Mouse (Mus musculus) frontal cortex, postnatal 25 days (tissue): ENCODE data around the gene Sbsn.

Experiments
- DNase-seq, 2 experiments: peaks; one replicate each; pipeline ENCODE4 v3.0.0; 2022; ENCODE audit warnings: low spot score in 2 of 2

The Sbsn gene

DNA sequence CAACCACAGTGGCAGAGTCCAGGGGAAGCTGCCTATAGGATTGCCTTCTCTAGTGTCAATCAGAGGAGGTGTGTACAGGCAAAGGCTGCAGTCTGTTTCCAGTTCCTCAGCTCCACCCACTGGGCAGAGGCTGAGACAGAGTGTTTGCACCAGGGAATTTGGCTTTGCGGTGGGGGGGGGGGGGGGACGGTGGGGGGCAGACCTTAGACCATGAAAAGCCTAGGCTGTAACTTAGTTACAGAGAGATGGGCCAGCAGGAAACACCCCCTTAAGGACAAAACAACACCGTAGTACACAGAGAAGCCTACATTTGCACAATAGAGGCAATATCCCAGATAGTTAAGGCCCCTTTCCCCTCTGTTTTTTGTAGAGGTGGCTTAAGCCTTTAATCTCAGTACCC, 5.7 kb downstream of the Sbsn start:
- no peak for DNase-seq

DNA sequence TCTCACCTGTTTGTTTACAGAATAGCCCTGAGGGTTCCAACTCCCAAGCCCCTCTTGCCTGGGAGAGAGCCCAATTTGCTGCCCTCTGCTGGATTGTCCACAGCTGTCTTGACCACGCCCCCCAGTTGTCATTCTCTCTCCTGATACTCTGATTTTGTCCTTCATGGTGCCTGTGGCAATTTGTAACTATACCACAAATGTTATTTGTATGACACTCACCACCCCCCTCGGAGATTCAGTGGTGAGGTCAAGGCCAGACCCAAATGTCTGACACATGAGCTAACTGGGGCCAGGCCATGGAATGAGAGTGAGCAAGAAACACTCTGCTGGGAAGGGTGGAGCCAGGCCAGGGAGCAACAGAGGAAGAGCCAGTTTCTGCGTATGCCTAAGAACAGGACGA, 7.6 kb downstream of the Sbsn start:
- no peak for DNase-seq

DNA sequence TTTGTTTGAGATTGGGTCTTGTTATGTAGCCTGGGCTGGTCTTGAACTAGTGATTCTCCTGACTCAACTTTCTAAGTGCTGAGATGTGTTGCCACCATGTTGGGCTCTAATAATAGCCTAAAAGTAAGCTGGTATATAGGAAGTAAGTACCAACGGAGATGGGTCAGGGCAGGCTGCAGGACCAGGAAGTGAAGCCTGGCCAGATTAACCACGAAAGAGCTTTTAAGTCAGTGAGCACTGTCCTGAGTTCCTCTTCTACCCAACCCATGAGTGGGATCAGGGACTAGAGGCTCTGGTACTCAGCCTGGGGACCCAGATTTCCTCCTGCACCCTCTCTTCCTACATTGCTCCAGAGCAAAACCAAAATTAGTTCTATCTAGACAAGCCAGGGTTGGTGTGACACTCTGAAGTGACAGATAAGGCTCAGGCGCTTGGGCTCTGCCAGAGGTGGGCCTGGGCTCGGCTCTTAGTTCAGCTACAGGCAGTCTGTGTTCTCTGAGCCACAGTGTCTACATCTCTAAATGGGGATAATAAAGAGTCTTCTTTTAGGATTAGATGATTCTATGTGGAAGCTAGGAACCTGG, 10.6 kb downstream of the Sbsn start:
- no peak for DNase-seq

DNA sequence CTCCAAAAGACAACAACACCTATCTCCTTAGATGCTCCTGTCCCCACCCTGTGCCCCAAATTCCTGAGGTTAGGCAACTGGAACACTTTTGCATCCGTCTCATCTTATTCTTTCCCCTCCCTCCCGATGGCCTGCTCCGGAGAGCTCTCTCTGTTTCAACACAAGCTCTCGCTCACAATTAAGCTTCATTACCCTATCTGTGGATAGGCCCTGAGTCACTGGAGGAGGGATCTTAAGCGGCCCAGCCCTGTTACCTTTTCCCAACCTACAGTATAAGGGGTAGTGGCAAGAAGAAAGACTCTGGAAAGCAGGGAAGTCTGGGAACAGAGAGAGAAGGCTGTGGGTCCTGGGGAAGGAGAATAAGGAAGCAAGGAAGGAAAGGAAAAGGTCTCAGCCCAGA, 12.2 kb downstream of the Sbsn start, which contains the start of gene Dmkn:
Gene Dmkn (plus strand): TSS at position 301 of the 400 bp plus-strand sequence.
- DNase-seq, result no peak

DNA sequence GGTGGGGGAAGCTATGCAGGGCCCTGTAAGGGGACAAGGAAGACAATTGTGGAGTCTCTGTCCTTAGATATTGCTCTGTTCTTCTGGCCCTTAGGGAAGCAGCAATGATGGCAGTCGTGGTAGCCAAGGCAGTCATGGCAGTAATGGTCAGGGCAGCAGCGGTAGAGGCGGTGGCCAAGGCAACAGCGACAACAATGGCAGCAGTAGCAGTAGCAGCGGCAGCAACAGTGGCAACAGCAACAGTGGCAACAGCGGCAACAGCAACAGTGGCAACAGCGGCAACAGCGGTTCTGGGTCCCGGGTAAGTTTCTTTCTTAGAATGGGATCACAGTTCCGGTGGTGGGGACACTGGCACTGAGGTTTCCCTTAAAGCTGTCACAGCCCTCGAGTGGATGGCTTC, 13.9 kb downstream of the Sbsn start:
- no peak for DNase-seq

DNA sequence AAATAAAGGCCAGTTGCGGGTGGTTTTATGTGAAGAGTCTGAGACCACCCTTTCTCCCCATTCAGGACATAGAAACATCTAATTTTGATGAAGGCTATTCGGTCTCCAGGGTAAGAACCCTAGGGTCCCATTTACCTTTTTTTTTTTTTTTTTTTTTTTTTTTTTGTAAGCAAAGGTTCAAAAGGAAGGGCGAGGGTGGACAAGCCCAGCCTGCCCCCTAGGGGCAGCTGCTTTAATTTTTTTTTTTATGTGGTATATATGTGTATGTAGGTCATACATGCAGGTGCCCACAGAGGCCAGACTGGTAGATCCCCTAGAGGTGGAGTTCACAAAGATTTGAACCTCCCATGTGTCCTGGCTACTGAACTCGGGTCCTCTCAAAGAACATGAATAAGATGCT, 15.1 kb downstream of the Sbsn start:
- DNase-seq, result no peak

DNA sequence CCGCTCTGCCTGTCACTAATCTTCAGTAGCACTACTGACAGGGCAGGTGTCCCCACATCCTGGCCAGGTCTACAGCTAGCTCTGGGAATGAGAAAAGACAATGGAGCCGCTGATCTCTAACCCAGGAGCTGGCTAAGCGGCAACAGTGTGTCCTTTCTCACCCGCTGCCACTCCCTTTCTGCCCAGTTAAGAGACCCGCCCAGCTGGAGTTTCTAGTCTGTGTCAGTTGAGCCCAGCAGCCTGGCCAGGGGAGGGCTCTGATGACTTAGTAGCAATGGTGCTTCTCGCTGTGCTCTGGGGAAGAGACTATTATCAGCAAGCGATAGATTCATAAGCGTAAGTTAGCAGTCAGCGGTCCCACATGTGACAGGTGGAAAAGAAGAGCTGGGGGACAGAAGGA, 18.0 kb downstream of the Sbsn start:
- DNase-seq, result no peak

DNA sequence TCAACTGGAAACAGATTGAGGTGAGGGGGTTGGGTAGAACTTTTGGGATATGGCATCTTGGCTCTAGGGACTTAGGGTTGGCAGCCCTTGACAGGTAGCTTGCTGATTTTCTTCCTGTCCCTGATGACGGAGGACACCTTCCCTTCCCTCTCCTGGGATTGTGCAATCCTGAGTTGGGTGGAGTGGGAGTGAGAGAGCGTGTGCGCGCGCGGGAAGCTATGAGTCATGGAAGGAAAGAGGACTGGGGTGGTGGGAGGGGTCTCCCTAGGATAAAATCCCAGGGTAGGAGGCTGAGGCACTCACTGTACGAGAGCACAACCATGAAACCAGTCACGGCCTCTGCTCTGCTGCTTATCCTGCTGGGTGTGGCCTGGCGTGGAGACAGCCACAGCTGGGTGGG, 24.8 kb downstream of the Sbsn start:
- no peak for DNase-seq

DNA sequence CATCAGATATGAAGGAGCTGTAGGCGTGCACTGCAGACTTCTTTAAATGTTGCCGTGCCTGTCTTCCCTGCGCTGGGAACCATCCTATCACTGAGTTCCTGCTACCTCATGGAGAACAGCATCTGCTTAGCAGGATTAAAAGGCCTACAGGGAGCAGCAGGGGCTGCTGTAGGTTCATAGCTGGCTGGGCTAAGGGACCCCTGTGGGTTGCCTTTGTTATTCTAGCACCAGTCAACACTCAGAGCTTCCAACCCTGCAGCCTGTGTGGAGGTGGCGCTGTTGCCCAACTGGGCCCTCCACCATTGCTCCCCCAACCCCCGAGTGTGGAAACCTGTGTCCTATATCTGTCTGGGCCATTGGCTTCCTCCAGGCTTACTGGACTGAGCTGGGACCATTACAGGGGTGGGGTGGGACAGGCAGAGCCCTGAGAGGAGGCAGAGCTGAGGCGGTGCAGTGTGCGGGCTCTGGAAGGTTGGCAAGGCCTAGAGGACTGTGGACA, 25.9 kb downstream of the Sbsn start:
- no peak for DNase-seq

DNA sequence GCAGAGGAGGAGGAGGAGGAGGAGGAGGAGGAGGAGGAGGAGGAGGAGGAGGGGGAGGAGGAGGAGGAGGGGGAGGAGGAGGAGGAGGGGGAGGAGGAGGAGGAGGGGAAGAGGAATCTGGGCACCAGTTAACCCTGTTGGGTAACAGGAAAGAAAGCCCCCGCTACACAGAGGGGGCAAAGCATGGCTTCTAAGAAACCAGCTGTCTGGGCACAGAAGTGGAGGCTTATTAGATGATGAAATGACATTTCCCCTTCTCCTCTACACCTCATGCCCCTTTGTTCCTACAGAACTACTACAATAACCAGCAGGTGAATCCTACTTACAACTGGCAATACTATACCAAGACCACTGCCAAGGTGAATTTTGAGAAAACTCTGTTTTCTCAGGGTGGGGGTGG, 26.6 kb downstream of the Sbsn start:
- no peak for DNase-seq

DNA sequence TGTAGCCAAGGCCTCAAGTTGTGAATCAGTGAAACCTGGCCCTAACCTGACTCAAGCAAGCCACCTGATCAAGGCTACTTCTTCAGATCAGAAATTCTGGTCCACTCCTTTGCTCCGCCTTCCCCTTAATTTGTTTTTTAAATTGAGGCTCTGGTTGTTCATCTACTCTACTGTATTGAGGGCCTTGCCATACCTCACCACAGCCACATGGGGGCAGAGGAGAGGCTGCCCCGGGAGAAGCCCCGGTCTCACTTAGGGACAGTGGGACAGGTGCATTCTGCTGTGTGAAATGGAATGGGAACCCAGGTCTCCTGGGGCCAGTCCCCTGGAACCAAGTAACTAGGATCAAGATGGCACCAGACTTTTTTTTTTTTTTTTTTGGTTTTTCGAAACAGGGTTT, 30.5 kb downstream of the Sbsn start:
- no peak for DNase-seq

DNA sequence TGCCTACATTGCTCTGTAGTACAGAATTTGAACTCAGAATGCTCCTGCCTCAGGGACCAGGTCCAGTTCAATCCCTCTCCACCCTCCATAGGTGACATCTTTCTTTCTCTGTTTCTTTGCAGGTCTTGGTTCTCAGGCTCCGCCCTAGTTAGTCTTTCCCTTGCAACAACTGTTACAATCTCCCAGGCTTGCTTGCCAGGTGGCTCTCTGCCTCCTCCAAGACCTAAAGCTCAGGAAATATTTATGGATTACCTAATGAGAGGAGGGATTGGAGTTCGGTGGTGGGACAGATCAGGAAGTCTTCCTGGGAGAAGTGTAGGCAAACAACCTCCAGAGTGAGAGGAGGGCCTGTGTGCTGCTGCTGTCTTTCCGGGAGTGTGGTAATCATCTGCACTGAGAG, 31.4 kb downstream of the Sbsn start:
- DNase-seq, result no peak

DNA sequence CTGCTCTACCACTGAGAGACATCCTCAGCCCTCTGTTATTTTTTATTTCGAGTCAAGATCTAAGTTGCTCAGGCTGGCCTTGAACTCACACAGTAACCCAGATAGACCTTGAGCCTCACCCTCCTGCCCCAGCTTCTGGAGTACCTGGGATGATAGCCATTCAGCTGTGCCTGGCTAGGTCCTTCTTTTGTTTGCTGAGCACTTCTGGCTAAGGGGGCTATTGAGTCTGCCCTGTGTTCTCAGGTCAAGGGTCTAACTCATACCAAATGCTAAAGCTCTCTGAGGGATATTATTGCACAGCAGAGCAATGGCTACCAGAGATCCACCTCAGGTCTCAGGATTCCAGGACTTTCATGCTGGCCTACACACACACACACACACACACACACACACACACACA, 33.9 kb downstream of the Sbsn start:
- no peak for DNase-seq

DNA sequence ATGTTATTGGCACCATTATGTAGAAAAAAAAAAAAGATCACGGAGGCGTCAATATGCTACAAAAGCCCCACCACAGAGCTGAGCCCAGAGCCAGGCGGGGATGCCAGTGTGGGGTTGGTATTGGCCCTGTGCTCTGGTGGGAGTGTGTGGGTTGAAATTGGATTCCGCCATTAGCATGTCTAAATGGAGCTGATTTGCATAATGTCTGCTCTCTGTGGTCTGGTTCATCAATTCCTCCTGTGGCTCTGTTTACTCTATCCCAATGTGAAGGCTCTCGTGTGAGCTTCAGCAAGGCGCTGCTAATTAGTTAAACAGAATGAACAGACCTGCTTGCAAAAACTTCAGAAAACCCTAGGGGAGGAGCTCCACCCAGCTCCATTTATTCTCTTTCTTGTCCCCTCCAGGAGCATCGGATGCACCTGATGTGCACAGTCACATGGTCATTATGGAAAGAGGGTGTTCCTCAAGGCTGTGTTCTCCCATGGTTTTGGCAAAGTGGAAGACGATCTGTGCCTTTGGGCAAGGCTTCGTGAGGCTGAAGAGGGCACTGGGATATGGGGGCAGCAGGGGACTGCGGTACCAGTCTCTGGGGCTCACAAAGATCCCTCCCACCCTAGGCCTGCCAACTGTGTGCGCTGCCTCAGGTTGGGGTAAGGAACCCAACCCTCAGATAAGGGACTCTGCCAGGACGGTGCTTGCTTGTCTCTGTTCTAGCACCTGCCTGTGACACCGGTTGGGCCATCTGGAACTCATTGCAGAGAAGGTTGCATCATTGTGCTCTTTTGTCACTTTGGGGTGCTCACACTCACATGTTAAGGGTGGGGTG, 34.7 kb downstream of the Sbsn start:
- DNase-seq, result no peak

DNA sequence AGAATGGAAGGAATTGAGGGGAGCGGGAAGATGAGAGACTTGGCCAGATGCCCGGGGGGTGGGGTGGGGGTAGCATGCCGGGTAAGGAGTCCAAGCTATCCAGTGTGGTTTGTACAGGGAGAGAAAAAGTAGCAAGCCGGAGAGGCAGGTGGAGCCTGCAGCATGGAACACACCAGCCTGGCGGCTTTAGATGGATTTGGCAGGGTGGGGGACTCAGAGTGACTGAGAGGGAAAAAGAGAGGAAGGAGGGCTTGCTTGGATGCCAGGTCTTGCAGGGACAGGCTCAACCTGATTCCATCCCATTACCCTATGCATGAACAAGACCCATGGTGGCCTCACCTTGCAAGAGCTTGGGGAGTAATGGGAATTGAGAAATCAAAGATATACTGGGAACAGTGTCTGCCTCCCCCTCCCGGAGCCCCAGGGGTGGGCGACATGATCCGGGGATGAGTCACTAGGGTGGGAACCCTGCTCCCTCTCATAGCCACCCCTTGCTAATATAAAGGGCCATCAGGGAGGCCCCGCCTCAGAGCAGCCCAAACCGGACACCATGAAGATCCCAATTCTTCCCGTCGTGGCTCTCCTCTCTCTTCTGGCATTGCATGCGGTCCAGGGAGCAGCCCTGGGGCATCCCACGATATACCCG, 36.2 kb downstream of the Sbsn start, which contains the start of gene Krtdap:
Gene Krtdap (plus strand): TSS at position 520 of the 646 bp plus-strand sequence.
- DNase-seq, result no peak

DNA sequence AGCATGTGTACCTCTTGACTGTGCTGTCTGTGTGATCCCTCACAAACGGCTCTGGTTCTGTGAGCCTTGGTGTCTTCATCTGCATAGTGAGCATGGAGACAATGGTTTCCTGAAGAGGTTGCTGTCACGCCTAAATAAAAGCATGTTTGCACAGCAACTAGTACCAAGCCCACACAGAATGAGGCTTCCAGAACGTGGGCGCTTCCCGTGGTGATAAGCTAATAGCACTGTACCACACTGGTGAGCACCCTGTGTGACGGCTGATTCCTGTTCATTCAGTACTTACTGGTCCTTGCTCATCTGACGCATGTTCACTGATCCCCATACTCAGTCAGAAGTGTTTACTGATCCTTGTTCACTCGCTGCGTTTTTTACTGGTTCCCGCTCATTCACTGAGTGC, 38.9 kb downstream of the Sbsn start:
- no peak for DNase-seq

DNA sequence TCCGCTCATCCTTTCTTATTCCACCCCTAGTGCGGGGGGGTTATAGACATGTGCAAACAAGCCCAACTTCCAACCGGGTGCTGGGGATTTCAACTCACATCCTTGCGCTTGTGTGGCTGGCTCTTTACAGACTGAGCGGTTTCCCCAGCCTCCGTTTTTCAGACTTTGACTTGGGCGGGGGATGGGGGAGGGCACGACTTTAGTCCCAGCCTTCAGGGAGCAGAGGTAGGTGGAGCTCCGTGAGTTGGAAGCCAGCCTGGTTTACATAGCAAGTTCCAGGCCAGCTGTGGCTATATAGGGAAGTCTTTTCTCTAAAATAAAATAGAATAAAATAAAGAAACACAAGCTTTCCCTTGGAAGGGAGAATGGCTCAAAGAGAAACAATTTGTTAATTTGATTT, 40.6 kb downstream of the Sbsn start:
- DNase-seq, result no peak

DNA sequence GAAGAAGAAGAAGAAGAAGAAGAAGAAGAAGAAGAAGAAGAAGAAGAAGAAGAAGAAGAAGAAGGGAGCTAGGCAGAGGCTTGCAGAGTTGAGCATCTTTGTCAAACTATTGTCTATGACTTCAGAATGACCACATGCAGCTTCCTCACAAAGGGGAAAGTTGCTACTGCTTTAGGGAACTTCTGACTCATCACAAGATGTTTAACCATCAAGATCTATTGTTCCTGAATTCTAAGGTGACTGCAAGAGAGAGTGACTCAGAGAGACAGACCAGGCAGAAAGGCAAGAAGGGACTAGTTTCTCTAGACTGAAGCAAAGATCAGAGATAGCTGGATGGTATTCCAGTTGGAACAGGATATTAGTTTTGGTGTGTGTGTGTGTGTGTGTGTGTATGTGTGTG, 43.6 kb downstream of the Sbsn start:
- no peak for DNase-seq

DNA sequence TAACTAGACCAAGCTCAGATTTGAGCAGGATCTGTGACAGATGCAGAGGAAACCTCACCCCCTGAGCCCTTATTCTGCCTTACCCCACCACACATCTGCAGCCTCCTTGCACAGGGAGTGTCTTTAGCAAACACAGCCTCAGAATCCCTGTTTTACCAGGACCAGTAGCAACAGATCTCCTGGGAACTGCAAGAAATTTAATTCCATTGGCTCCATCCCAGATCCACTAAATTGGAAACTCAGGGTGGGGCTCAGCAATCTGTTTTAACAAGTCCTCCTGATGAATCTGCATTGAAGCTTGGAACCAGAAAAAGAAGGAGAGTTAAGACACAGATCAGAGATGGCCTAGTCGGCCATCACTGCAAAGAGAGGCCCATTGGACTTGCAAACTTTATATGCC, 45.5 kb downstream of the Sbsn start:
- DNase-seq, result no peak

DNA sequence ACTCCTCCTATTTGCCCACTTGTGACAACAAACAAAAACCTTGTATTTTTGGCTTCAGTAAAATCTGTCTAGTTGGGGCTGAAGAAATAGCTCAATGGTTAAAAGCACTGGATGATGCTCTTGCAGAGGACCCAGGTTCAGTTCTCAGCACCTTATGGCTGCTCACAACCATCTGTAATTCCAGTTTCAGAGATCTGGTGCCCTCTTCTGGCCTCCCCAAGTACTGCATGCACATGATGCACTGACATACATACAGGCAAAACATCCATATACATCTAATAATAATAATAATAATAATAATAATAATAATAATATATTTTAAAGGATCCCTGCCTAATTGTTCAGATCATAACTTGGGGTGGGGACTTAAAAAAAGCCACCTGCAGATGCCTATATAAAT, 49.4 kb downstream of the Sbsn start:
- DNase-seq, result no peak

DNA sequence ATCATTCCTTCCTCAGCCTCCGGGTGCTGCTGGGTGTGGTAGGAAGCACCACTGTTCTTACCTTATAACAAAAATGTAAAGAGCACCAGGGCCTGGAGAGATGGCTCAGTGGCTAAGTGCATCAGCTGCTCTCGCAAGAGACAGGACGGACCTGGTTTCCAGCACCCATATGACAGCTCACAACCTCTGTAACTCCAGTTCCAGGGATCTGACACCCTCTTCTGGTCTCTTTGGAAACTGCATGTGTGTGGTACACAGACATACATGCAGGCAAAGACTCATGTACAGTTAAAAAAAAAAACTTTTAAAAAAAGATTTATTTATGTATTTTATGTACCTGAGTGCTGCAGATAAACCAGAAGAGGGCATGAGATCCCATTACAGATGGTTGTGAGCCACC, 52.0 kb downstream of the Sbsn start:
- no peak for DNase-seq

DNA sequence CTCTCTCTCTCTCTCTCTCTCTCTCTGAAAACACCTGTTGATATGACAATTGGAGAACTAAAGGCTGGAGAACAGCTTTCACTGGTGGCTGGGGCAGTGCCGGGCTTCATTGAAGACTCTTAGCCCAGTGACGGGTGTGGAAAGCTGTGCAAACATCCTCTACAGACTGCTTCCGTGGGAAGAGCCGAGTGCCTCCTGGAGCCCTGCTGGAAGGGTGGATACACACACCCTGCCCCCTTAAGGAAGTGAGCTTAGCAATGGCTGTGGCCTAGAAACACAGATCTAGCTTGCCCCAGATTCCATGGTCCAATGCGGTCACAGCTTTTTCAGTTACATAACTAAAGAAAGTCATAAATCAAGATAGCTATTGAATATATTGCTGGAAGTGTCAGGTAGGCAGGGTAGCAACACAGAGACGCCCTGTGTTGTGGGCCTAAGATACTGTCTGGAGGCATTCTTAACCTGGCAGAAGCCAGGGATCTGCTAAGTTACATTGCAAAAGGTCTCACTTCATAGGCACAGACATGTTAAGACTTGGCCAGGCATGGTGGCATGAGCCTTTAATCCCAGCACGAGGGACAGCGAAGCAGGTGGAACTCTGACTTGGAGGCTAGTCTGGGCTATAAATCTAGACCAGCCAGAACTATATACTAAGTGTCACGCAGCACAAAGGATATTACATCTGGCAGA, 52.9 kb downstream of the Sbsn start:
- no peak for DNase-seq
